Mouse (Mus musculus) intestine, postnatal 0 days (tissue): ENCODE results near the gene Camk2g. TPM values are rescaled to one million over a fixed set of nuclear protein-coding genes. Genes with fewer than 3 reads are reported as not detected.

Experiments
- ATAC-seq: fragments of 200-750 bp; cut with Nextera tagmentation; 2 replicates; pipeline ENCODE4 v1.8.0; 2017; ENCODE audit warnings: mild to moderate bottlenecking, moderate TSS enrichment, moderate library complexity
- H3K27ac ChIP-seq: fragments of 300-500 bp; sonication (generic); 2 replicates; pipeline ENCODE4 v1.5.1; 2014; ENCODE audit warnings: mild to moderate bottlenecking, low read depth, low read length, moderate library complexity
- H3K27me3 ChIP-seq: fragments of 300-500 bp; sonication (generic); replicated peaks from 2 replicates; pipeline ENCODE4 v1.6.1; 2014; ENCODE audit warnings: low read length, mixed read lengths; ENCODE audit not compliant: control insufficient read depth, insufficient read depth
- H3K36me3 ChIP-seq: fragments of 300-500 bp; sonication (generic); 2 replicates; pipeline ENCODE4 v1.6.1; 2014; ENCODE audit warnings: mild to moderate bottlenecking, moderate library complexity; ENCODE audit not compliant: control insufficient read depth, insufficient read depth
- H3K4me1 ChIP-seq: fragments of 300-500 bp; sonication (generic); replicated peaks from 2 replicates; pipeline ENCODE4 v1.6.1; 2014; ENCODE audit warnings: antibody characterized with exemption, low read length, mixed read lengths; ENCODE audit not compliant: control insufficient read depth, insufficient read depth
- H3K4me2 ChIP-seq: fragments of 300-500 bp; sonication (generic); replicated peaks from 2 replicates; pipeline ENCODE4 v1.6.1; 2014; ENCODE audit warnings: low read depth, mild to moderate bottlenecking, moderate library complexity
- H3K4me3 ChIP-seq: fragments of 300-500 bp; sonication (generic); 2 replicates; pipeline ENCODE4 v1.5.1; 2014; ENCODE audit warnings: low read depth, low read length
- H3K9ac ChIP-seq: fragments of 300-500 bp; sonication (generic); 2 replicates; pipeline ENCODE4 v1.6.1; 2014; ENCODE audit warnings: mild to moderate bottlenecking, low read depth, low read length
- H3K9me3 ChIP-seq: fragments of 300-500 bp; sonication (generic); 2 replicates; pipeline ENCODE4 v1.6.1; 2016; ENCODE audit warnings: mixed run types; ENCODE audit not compliant: control insufficient read depth
- CTCF ChIP-seq: sonication (generic); IDR thresholded peaks from 2 replicates; pipeline ENCODE4 v1.5.1; 2016; ENCODE audit warnings: low read depth, mild to moderate bottlenecking, control low read depth, antibody characterized with exemption, moderate library complexity
- WGBS: fragments of 180-500 bp; shearing (Covaris S2); extraction: QIAGEN DNeasy Blood & Tissue Kit; methylation state at CpG from one replicate; pipeline ENCODE4 v1.1.7; 2014; 5-methylcytosine and 5-hydroxymethylcytosine counted together
- polyA plus RNA-seq: library from polyadenylated mRNA; unstranded; fragments of >200 nt; fragmentation: Nextera tagmentation; extraction: Ambion mirVana; gene quantifications from 2 replicates; pipeline ENCODE4 v1.2.1, GENCODE M21; 2015

Camk2g gene
- polyA plus RNA-seq, 1 experiment from 2014 or later, result 27.6 TPM

DNA sequence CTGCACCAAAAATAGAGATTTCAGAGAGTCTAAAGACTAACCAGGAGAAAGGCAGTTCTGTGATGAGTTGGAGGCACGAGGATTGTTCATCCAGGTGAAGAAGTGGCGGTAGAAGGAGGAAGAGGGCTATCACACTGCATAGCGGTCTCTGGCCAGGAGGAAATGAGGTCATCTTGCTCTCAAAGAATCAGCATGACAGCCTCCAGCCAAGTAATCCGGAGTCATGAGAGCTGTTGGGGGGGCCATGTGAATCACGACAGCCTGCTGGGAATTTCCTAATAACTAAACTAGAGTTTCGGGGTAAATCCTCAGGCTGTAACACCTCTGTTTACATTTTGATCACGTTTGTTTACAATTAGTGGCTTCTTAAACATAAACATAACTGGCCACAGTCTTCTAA is 40.2 kb upstream of the Camk2g start:
- Histone ChIP-seq H3K27ac (no peak overlapping the region), H3K4me1 (0 out of 2 replicates have a peak, but pooled peaks cover 7% of the 10 kb centered on the region), H3K9ac (no peak overlapping the region), H3K9me3 (no peaks in the 10 kb centered on the region), H3K4me2 (no peak overlapping the region), H3K36me3 (no peaks in the 10 kb centered on the region), H3K4me3 (no peak overlapping the region), H3K27me3 (no peaks in the 10 kb centered on the region)
- TF ChIP-seq CTCF, result no peak
- no peak for ATAC-seq
- WGBS, result 46% methylated on average over 7 of the region's 7 CpGs

DNA sequence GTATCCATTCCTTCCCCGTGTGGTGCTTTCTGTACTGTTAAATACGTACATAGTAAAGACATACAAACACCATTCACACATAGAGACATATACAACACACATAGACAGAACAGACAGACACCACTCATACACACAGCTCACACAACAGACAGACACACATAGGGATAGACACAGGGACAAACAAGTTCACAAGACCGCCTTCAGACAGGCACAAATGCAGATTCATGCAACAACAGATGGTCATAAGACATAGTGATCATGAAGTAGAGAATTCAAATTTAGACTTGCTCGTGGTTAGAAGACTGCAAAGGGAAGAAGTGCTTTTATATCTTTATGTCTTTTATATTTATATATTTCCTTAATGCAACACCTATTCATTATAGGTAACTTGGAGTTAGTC is 39.6 kb upstream of the Camk2g start:
- Histone ChIP-seq H3K4me3 (no peak overlapping the region), H3K9ac (no peak overlapping the region), H3K27me3 (no peaks in the 10 kb centered on the region), H3K9me3 (no peaks in the 10 kb centered on the region), H3K27ac (no peak overlapping the region), H3K4me2 (no peak overlapping the region), H3K36me3 (no peaks in the 10 kb centered on the region), H3K4me1 (0 out of 2 replicates have a peak, but pooled peaks cover 7% of the 10 kb centered on the region)
- WGBS, result 67% methylated on average over 4 of the region's 4 CpGs
- TF ChIP-seq CTCF, result no peak
- no peak for ATAC-seq

DNA sequence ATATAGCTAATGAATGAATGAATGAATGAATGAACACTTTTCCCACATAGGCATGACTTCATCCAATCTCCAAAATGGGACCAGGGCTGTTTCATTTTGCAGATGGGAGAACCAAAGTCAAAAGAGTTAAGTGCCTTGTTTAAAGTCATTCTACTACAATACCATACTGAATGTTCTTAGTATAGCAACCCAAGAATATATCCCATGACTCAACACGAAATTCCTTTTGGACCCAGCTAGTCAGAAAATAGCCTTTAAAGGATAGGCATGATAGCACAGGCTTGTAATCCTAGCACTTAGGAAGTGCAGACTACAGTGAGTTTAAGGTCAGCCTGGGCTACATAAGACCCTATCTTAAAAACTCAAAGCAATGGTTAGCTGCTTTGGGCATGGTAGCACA is 38.0 kb upstream of the Camk2g start:
- Histone ChIP-seq H3K27ac (no peak overlapping the region), H3K4me1 (0 out of 2 replicates have a peak, but pooled peaks cover 4% of the 10 kb centered on the region), H3K4me2 (no peak overlapping the region), H3K9me3 (no peaks in the 10 kb centered on the region), H3K9ac (no peak overlapping the region), H3K4me3 (no peak overlapping the region), H3K36me3 (no peaks in the 10 kb centered on the region), H3K27me3 (no peaks in the 10 kb centered on the region)
- ATAC-seq, result no peak
- 81% methylated on average over 1 of the region's 1 CpGs for WGBS
- TF ChIP-seq CTCF, result no peak

DNA sequence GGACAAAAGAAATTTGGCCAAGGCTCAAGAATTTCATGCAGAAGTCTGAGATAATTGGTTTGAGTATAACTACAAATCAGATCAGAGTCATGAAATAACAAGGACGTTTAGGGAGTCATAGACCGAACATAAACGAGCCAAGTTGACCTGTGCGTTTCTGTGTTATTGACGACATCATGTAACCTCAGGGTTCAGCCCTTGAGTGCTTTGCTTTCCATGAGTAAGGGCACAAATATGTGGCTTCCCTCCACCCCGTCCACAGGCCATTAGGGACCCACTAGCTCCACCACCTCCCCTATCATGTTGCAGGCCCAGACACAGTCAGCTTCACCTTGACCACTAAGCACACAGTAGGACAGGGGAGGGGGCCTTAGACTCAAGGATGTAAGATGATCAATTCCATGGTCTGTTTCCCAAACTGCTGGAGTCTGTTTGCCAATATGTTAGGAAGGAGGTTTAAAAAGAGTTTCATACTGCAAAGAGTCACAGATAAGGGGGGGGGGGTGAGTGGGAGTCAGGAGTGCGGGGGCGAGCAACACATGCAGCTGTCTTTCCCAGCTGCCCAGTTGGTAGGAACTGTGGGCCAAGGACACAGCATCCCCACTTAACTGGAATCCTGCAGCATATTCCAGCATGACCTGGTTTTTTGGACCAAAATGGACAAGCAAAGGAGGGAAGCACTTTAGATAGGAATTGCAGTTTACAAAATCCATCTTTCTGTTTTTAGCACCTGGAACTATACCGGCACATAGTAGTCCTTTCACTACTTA is 37.4 kb upstream of the Camk2g start:
- 71% methylated on average over 9 of the region's 9 CpGs for WGBS
- H3K9ac ChIP-seq, result no peak overlapping the region
- no peaks in the 10 kb centered on the region for H3K27me3 ChIP-seq
- no peak overlapping the region for H3K27ac ChIP-seq
- no peaks in the 10 kb centered on the region for H3K9me3 ChIP-seq
- ATAC-seq, result no peak
- TF ChIP-seq CTCF, result no peak
- no peak overlapping the region for H3K4me3 ChIP-seq
- no peaks in the 10 kb centered on the region for H3K4me1 ChIP-seq
- H3K4me2 ChIP-seq, result no peak overlapping the region
- H3K36me3 ChIP-seq, result no peaks in the 10 kb centered on the region

DNA sequence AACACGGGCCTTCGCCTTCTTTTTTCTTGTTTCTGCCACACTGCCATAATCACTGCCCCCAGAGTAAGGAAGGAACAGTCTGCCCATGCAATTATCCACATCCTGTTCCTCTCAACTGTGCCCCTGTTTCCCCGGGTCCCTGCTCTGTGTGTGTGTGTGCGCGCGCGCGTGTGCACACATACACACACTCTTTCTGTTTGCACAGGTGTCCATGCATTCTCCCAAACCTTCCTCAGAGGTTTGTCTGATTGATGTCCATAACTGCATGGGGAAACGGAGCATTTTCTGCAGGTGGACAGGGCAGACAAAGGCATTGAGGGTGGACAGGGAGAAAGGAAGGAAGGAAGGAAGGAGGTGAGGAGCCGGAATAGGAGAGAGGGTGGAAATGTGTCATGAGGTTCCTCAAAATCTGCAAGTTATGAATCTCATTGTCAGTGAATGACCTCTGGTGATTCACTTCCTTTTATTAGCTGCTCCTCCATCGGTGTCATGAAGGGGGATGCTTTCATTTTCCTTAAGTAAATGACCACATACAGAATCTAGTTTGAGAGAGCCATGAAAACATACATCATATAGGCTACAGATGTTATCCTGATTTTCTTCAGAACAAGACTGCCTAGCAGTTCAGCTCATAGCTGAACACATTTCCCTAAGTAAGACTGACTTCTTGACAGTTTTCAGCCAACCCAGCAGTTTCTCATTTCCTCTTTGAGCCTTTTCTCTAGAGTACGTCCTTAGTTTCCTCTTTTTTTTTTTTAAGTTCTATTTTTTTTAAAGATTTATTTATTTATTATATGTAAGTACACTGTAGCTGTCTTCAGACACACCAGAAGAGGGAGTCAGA is 35.9 kb upstream of the Camk2g start:
- WGBS, result 66% methylated on average over 12 of the region's 12 CpGs
- no peak for ATAC-seq
- Histone ChIP-seq H3K36me3 (no peaks in the 10 kb centered on the region), H3K4me1 (no peaks in the 10 kb centered on the region), H3K4me2 (no peak overlapping the region), H3K9me3 (no peaks in the 10 kb centered on the region), H3K27ac (peak overlapping the region; percentile 35; the same call in 1 of the 2 replicates), H3K27me3 (no peaks in the 10 kb centered on the region), H3K4me3 (no peak overlapping the region), H3K9ac (no peak overlapping the region)
- TF ChIP-seq CTCF, result no peak

DNA sequence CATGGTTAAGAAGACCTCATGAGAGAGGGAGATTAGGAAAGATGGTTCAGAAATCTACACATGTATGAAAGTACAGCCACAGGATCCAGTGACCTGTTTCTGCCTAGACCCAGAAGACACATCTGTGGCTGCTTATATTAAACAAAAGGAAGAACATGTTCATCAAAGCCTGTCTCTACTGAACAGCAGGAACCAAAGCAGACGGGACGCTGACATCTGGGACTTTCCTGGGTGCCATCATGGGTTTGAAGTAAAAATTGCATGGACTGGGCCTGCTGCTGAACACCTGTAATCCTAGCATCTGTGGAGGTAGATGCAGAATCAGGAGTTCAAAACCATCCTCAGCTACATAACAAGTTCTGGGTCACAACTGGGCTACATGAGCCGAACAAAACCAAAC is 34.6 kb upstream of the Camk2g start:
- Histone ChIP-seq H3K4me1 (no peaks in the 10 kb centered on the region), H3K4me3 (no peak overlapping the region), H3K9ac (no peak overlapping the region), H3K9me3 (no peaks in the 10 kb centered on the region), H3K27ac (no peak overlapping the region), H3K27me3 (no peaks in the 10 kb centered on the region), H3K4me2 (no peak overlapping the region), H3K36me3 (no peaks in the 10 kb centered on the region)
- no peak for ATAC-seq
- TF ChIP-seq CTCF, result no peak
- 75% methylated on average over 3 of the region's 3 CpGs for WGBS
